Mouse (Mus musculus): ENCODE results near the gene Sgo2b.
"Not testable (repeated sequence)": the region's sequence is repeated elsewhere in the genome, so short reads cannot be mapped to it uniquely, and the experiment has no call there.

Gene Sgo2b

GRCm38 (mm10) chr8:63951626-63952377, at the start of gene Sgo2b:
Gene Sgo2b (minus strand): TSS chr8:63952248.
- no peak for DNase-seq (ENCODE audit: low spot score in 2 of 2)

- DNase-seq (ENCODE audit: low spot score in 2 of 2): not testable (repeated sequence)
These were observed 18.8 kb upstream of the Sgo2b start for GRCm38 (mm10) chr8:63970612-63971391.

GRCm38 (mm10) chr8:63961032-63961785, 9.2 kb upstream of the Sgo2b start:
- DNase-seq (ENCODE audit: low spot score in 2 of 2): no peak

DNA sequence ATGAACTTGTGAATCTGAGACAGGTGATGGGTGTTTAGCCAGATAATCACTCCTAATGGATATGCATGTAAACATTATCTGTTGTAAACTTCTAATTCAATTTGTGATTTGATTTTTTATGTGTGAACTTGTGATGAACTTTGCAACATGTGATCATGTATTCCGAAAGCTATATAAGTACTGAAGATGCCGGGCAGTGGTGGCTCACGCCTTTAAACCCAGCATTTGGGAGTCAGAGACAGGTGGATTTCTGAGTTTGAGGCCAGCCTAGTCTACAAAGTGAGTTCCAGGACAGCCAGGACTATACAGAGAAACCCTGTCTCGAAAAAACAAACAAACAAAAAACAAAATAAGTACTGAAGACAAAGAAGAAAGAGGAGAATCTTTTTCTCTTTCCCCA, 1.8 kb upstream of the Sgo2b start:
- DNase-seq (ENCODE audit: low spot score in 2 of 2): not testable (repeated sequence)

DNA sequence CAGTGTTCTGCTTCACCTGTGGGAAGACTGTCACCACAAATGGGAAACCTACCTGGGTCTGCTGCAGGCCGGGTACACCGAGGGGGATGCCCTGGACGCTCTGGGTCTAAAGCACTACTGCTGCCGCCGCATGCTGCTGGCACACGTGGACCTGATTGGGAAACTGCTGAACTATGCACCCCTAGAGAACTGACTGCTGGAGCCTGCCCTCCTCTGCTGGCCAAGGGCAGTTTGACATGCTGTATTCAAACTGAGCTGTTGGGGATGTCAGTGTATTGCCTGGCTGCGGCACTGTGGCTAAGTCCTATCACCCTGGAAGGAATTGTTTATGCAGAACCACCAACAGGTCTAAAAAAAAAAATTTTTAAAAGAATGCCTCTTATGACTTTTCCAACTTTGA, 18.9 kb downstream of the Sgo2b start:
- no peak for DNase-seq (ENCODE audit: low spot score in 2 of 2)

DNA sequence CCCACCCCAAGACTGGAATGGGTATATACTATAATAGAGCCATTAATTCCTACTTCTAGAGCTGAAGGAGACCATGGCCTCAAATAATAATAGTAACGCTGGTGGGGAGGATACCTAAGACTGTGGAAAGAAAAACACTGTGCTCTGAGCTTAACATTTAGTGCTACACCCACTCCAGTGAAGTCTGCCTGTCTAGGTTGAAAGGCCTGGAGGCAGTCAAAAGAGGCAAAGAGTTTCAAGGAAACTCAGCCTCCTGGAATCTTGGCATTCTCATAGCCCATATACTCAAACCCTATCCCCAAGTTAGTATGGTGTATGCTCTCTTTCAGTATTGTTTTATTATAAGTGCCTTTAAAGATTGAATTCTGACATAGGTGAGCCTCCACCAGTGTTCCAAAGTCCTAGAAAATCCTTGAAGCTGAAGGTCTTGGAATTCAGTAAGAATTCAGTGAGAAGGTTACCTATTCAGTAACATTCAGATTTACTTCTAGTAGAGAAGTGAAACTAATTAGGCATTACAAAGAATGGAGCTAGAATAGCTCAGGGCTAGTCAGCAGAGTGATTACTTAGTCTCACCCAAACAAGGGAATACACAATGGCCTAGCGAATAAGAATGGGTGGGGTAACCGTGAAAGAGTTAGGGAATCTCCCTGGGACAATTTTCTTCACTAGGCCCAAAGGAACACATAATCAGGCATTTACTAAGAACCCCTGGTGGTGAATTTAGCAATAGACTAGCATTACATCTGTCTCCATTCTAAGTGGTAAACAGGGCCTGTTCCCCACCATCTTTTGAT, 22.5 kb downstream of the Sgo2b start:
- DNase-seq (ENCODE audit: low spot score in 2 of 2): no peak

- no peak for DNase-seq (ENCODE audit: low spot score in 2 of 2)
These were observed 30.6 kb downstream of the Sgo2b start for GRCm38 (mm10) chr8:63921257-63921960.

- DNase-seq (ENCODE audit: low spot score in 2 of 2): no peak
These were observed 57.0 kb downstream of the Sgo2b start for GRCm38 (mm10) chr8:63895096-63895495.

DNA sequence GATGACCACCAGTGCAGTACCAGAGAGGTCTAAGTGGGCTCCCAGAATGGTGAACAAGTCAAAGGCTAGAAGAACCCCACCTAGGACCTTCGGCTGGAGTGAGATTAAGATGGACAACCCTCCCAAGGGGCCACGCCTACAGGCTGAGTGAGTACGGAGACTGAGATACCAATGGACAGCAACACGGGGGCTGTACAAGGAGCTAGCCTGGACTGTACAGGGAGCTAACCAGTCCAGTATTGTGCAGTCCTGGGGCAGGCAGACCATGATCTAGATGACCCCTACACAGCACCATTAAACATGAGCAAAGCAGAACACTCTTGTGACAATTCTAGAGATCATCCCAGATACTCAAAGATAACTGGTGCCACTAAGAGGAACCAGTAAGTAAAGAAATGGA, 73.7 kb downstream of the Sgo2b start:
- no peak for DNase-seq (ENCODE audit: low spot score in 2 of 2)

- peak; percentile 42 to 91 for DNase-seq (ENCODE audit: low spot score in 2 of 2)
These were observed 74.7 kb downstream of the Sgo2b start for GRCm38 (mm10) chr8:63877393-63877792.

DNA sequence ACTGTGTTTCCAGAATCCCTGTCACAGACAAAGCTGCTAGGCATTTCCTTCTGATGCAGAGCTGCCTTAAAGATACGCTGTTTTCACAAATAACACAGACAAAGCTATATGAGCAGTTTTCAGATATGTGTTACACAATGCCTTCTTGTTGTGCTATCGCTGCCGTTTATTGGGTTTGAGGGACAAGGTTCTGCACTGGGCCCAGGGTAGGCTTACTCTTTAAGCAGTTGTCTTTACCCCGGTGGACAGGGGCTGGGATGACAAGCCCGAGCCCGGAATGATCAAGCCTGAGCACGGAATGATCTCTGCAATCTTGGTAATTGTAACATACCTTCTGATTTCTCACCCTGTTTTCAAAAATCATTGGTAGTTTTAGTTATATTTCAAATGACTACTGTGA, 75.1 kb downstream of the Sgo2b start:
- peak in 1 of 2 experiments; percentile 2 for DNase-seq (ENCODE audit: low spot score in 2 of 2)
